Mouse (Mus musculus) neural tube, embryonic 15.5 days (tissue): ENCODE measurements around the gene Gnai3. TPM values are rescaled to one million over a fixed set of nuclear protein-coding genes. Genes with fewer than 3 reads are reported as not detected.

ENCODE experiments used
- ATAC-seq: fragments of 200-750 bp; cut with Nextera tagmentation; 2 replicates; pipeline ENCODE4 v1.8.0; 2017; ENCODE audit warnings: mild to moderate bottlenecking, moderate TSS enrichment, moderate library complexity; ENCODE audit not compliant: low FRiP score
- H3K27ac ChIP-seq: fragments of 300-500 bp; sonication (generic); replicated peaks from 2 replicates; pipeline ENCODE4 v1.5.1; 2015; ENCODE audit warnings: mild to moderate bottlenecking, inconsistent platforms
- H3K27me3 ChIP-seq: fragments of 300-500 bp; sonication (generic); replicated peaks from 2 replicates; pipeline ENCODE4 v1.6.1; 2015; ENCODE audit warnings: inconsistent platforms
- H3K36me3 ChIP-seq: fragments of 300-500 bp; sonication (generic); 2 replicates; pipeline ENCODE4 v1.6.1; 2015; ENCODE audit warnings: inconsistent platforms
- H3K4me1 ChIP-seq: fragments of 300-500 bp; sonication (generic); 2 replicates; pipeline ENCODE4 v1.6.1; 2015; ENCODE audit warnings: inconsistent platforms
- H3K4me2 ChIP-seq: fragments of 300-500 bp; sonication (generic); 2 replicates; pipeline ENCODE4 v1.6.1; 2015; ENCODE audit warnings: inconsistent platforms, mild to moderate bottlenecking, moderate library complexity
- H3K4me3 ChIP-seq: fragments of 300-500 bp; sonication (generic); replicated peaks from 2 replicates; pipeline ENCODE4 v1.5.1; 2015; ENCODE audit warnings: mild to moderate bottlenecking, inconsistent platforms
- H3K9ac ChIP-seq: fragments of 300-500 bp; sonication (generic); replicated peaks from 2 replicates; pipeline ENCODE4 v1.6.1; 2015; ENCODE audit warnings: mild to moderate bottlenecking, inconsistent platforms
- H3K9me3 ChIP-seq: fragments of 300-500 bp; sonication (generic); replicated peaks from 2 replicates; pipeline ENCODE4 v1.6.1; 2016; ENCODE audit warnings: inconsistent platforms
- WGBS: fragments of 180-500 bp; shearing (Covaris S2); methylation state at CpG from one replicate; pipeline ENCODE4 v1.1.7; 2015; ENCODE audit warnings: mixed read lengths; 5-methylcytosine and 5-hydroxymethylcytosine counted together
- polyA plus RNA-seq: library from polyadenylated mRNA; unstranded; fragments of >200 nt; fragmentation: Nextera tagmentation; extraction: Ambion mirVana; gene quantifications from 2 replicates; pipeline ENCODE4 v1.2.1, GENCODE M21; 2015

Gnai3 gene
- polyA plus RNA-seq, 1 experiment from 2014 or later: 103 TPM

DNA sequence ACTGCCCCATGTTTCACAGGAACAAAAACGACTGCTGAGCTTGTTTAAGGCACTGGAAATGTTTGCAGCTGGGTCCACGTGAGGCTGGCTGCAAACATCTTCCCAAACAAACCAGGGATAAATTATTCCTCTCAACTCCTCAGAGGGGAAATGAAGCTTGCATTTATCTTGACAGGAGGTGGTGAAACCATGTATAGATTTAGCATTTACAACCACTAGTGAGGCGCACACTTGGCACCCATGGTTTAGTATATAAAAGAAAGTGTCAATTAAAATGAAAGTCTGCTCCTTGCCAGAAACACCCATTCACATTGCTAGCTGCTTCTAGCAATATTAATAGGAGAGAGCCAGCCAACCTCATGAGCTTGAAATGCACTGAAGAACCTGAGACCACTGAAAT is 44.4 kb downstream of the Gnai3 start:
- no peak overlapping the region for H3K9ac ChIP-seq
- H3K36me3 ChIP-seq: peaks cover 5% of the 10 kb centered on the region
- H3K27ac ChIP-seq: peak overlapping the region; percentile 54
- H3K4me2 ChIP-seq: no peak overlapping the region
- H3K9me3 ChIP-seq: no peaks in the 10 kb centered on the region
- WGBS: 14% methylated on average over 3 of the region's 3 CpGs
- no peak for ATAC-seq
- no peaks in the 10 kb centered on the region for H3K27me3 ChIP-seq
- no peak overlapping the region for H3K4me3 ChIP-seq
- H3K4me1 ChIP-seq: peaks cover 9% of the 10 kb centered on the region; the same call in 1 of the 2 replicates

DNA sequence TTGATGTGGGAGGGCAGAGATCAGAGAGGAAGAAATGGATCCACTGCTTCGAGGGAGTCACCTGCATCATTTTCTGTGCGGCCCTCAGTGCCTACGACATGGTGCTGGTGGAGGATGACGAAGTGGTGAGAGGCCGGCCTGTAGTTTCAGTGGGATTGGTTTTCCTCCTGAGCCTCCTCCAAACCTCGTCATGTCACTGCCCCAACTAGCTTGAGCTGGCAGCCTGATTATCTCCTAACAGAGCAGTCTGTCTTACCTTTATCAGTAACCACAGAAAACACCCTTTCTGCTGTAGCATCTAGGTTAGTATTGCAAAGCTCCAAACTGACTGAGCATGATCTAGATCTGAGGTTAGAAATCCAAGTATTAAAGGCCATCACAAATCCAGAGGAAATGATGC is 47.6 kb downstream of the Gnai3 start:
- no peak overlapping the region for H3K4me2 ChIP-seq
- no peak for ATAC-seq
- no peaks in the 10 kb centered on the region for H3K27me3 ChIP-seq
- no peaks in the 10 kb centered on the region for H3K36me3 ChIP-seq
- H3K9ac ChIP-seq: no peak overlapping the region
- 87% methylated on average over 6 of the region's 6 CpGs for WGBS
- peaks cover 9% of the 10 kb centered on the region; the same call in 1 of the 2 replicates for H3K4me1 ChIP-seq
- no peaks in the 10 kb centered on the region for H3K9me3 ChIP-seq
- H3K27ac ChIP-seq: no peak overlapping the region
- H3K4me3 ChIP-seq: no peak overlapping the region

DNA sequence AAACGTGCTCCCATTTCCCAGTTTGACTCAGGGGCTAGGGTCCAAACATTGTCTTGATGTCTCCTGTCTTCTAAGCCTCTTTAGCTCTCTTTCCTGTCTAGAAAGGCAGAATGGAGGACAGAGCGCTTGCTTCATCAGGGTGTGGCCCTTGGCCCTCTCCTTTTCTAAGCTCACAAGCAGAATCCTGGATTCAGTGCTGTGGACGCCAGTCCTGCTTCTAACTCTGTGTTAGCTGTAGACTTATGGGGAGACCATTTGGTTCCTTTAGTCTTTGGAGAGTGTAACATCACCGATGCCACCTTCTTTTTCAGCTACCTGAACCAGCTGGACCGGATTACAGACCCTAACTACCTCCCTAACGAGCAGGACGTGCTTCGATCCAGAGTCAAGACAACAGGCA is 48.3 kb downstream of the Gnai3 start:
- Histone ChIP-seq H3K36me3 (no peaks in the 10 kb centered on the region), H3K4me3 (no peak overlapping the region), H3K9ac (no peak overlapping the region), H3K4me2 (no peak overlapping the region), H3K27me3 (no peaks in the 10 kb centered on the region), H3K27ac (no peak overlapping the region), H3K4me1 (peaks cover 9% of the 10 kb centered on the region; the same call in 1 of the 2 replicates), H3K9me3 (no peaks in the 10 kb centered on the region)
- no peak for ATAC-seq
- WGBS: 91% methylated on average over 8 of the region's 8 CpGs

DNA sequence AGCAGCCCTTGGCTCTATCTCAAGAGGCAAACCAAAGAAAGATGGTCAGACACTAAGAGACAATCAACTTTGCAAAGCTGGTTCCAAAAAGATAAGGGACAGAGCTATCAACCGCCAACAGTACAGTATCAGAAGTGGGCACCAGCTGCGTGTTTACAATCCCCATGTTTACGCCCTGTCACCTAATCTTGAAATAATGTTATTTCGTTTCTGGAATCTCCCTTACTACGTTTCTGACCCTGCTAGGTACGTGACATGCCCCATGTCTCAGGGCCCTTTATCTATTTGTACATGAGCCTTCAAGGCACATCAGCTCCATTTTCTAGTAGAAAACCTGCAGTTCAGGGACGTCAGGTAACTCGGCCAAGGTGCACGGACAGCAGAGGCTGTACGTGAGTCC is 49.2 kb downstream of the Gnai3 start:
- Histone ChIP-seq H3K4me2 (no peak overlapping the region), H3K9ac (no peak overlapping the region), H3K4me3 (no peak overlapping the region), H3K27me3 (no peaks in the 10 kb centered on the region), H3K27ac (no peak overlapping the region), H3K36me3 (no peaks in the 10 kb centered on the region), H3K9me3 (no peaks in the 10 kb centered on the region), H3K4me1 (peaks cover 9% of the 10 kb centered on the region; the same call in 1 of the 2 replicates)
- ATAC-seq: no peak
- 90% methylated on average over 10 of the region's 10 CpGs for WGBS

DNA sequence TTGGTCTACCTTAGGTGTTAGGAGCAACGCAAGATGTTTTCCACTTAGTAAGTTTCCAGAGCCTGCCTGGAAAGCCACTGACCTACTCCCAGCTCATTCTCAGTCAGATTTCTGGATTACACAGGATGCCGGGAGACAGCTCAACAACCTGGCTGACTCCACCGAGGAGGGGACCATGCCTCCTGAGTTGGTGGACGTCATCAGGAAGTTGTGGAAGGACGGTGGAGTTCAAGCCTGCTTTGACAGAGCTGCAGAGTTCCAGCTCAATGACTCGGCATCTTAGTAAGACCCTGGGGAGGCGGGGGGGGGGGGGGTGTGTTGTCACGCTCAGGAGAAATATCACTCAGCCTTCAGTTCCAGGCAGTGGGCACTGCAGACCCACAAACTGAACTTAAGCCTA is 49.7 kb downstream of the Gnai3 start:
- Histone ChIP-seq H3K36me3 (no peaks in the 10 kb centered on the region), H3K4me2 (no peak overlapping the region), H3K4me3 (no peak overlapping the region), H3K9ac (no peak overlapping the region), H3K27me3 (no peaks in the 10 kb centered on the region), H3K4me1 (peaks cover 5% of the 10 kb centered on the region; the same call in 1 of the 2 replicates), H3K27ac (no peak overlapping the region), H3K9me3 (no peaks in the 10 kb centered on the region)
- no peak for ATAC-seq
- 77% methylated on average over 8 of the region's 8 CpGs for WGBS

DNA sequence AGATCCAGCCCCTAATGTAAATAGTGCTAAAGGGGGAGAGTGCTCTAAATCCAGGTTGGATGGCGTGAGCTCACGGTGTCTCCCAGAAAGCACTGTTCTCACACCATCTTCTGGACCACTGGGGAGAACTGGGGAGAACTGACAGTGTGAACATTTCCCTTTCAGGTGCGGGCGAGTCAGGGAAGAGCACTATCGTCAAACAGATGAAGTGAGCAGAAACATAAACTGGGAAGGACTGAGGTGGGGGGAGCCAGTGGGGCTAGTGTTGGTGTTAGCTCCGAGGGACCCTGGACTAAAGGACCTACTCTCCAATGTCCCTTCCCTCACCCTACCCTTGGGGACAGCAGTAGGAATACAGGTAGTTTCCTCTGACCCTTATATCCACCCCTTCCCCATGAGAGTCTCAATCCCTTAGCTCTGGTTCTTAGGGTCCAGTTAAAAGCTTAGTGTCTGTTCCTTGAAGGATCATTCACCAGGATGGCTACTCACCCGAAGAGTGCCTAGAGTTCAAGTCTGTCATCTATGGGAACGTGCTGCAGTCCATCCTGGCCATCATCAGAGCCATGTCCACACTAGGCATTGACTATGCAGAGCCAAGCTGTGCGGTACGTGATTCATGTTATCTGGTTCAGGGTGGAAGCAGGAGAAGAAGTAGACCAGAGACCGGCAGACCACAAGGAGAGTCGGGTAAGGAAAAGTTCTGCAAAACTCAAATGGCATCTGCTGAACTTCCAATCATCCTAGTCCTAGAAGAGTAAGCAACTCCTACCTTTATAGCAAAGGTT is 50.8 kb downstream of the Gnai3 start:
- no peak for ATAC-seq
- no peak overlapping the region for H3K4me2 ChIP-seq
- no peaks in the 10 kb centered on the region for H3K27me3 ChIP-seq
- H3K36me3 ChIP-seq: no peaks in the 10 kb centered on the region
- H3K4me1 ChIP-seq: no peaks in the 10 kb centered on the region
- H3K27ac ChIP-seq: no peak overlapping the region
- H3K4me3 ChIP-seq: no peak overlapping the region
- no peaks in the 10 kb centered on the region for H3K9me3 ChIP-seq
- 93% methylated on average over 12 of the region's 12 CpGs for WGBS
- H3K9ac ChIP-seq: no peak overlapping the region

DNA sequence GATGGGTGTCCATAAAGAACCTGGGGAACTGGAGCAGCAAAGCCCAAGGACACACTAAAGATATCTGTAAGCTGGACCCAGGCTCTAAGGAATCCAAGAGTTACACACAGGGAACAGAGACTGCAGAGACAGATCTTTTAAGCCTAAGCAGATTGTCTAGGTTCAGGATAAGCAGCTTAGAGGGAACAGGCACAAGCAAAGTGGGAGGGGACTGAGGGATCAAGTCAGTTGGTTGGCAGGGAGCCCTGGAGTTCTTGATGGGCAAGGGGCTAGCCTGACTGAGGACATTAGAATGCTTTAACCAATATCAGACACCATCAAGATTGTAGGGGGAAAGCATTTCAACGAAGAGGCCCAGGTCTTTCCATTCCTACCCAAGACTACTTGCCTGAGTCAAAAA is 51.8 kb downstream of the Gnai3 start:
- Histone ChIP-seq H3K36me3 (no peaks in the 10 kb centered on the region), H3K4me2 (no peak overlapping the region), H3K9me3 (no peaks in the 10 kb centered on the region), H3K9ac (no peak overlapping the region), H3K4me3 (no peak overlapping the region), H3K4me1 (no peaks in the 10 kb centered on the region), H3K27me3 (no peaks in the 10 kb centered on the region), H3K27ac (no peak overlapping the region)
- WGBS: 85% methylated on average over 1 of the region's 1 CpGs
- ATAC-seq: no peak

DNA sequence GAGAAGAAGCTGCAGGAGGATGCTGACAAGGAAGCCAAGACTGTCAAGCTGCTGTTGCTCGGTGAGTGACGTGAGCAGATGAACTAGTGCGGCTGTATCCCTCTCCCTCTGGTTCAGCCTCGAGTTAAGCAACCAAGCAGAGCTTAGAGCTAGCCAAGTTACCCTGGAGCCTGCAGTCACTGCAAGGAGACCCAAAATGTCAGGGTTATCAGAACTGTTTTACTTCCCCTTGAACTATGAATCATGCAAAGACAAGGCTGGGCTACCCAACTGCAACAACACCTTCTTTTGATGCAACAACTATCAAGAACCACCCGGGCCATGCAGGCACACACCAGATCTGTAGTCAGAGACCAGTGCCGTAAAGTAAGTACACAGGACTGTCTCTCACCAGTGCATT is 52.6 kb downstream of the Gnai3 start:
- H3K9ac ChIP-seq: no peak overlapping the region
- H3K4me2 ChIP-seq: no peak overlapping the region
- no peak overlapping the region for H3K27ac ChIP-seq
- 72% methylated on average over 6 of the region's 6 CpGs for WGBS
- no peak for ATAC-seq
- no peaks in the 10 kb centered on the region for H3K4me1 ChIP-seq
- H3K9me3 ChIP-seq: no peaks in the 10 kb centered on the region
- no peaks in the 10 kb centered on the region for H3K27me3 ChIP-seq
- no peak overlapping the region for H3K4me3 ChIP-seq
- H3K36me3 ChIP-seq: no peaks in the 10 kb centered on the region

DNA sequence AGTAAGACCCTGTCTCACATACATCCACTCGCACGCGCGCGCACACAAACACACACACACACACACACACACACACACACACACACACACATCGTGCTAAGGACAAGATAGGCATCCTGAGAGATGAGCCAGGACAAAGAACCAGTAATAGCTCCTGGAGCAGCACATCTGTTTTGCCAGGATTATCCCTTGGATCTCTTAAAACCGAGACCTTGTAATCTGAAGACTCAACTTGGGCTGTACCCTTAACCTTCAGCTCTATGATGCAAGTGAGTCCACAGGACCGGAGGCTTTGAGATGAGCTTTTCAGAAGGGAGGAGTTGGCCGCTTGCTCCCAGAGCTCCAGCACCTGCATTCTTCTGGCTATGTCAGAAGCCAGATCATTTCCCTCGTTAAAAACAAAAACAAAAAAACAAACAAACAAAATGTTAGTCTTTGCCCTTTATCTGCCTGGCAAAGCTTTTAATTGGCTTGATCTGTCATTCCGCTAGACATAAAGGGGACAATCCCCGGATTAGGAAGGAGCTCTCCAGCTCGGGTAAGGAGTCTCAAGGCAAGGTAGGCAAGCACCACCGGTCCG is 53.3 kb downstream of the Gnai3 start, which contains the start of gene Gnat2:
Gene Gnat2 (plus strand): TSS at position 254 of the 580 bp plus-strand sequence.
- Histone ChIP-seq H3K4me2 (no peak within 1 kb of the TSS), H3K36me3 (no peaks in the 10 kb centered on the region), H3K27me3 (no peaks in the 10 kb centered on the region), H3K4me1 (no peaks in the 10 kb centered on the region), H3K9me3 (no peaks in the 10 kb centered on the region), H3K4me3 (no peak within 1 kb of the TSS), H3K9ac (no peak within 1 kb of the TSS), H3K27ac (no peak within 1 kb of the TSS)
- 86% methylated on average over 15 of the region's 15 CpGs for WGBS
- no peak for ATAC-seq

DNA sequence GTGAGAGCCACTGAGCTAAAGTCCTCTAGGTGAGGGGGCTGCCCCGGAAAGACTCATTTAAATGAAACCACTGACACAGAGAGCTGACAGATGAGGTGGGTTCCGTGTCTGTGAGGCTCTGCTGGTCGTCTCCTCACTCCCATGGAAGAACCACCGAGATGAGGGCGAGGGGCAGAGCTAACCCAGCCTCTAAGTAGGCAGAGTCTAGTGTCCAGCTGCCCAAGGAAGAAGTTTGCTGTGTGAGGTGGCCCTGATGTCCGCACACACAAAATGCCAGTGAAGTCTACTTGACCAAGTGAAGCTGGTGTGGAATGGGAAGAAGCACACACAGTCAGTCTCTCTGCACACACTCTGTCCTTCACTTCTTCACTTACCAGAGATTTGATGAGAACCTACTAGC is 53.9 kb downstream of the Gnai3 start:
- H3K9me3 ChIP-seq: no peaks in the 10 kb centered on the region
- no peaks in the 10 kb centered on the region for H3K27me3 ChIP-seq
- WGBS: 82% methylated on average over 6 of the region's 6 CpGs
- H3K4me1 ChIP-seq: no peaks in the 10 kb centered on the region; the same call in 1 of the 2 replicates
- H3K27ac ChIP-seq: no peak overlapping the region
- no peak for ATAC-seq
- no peak overlapping the region for H3K9ac ChIP-seq
- H3K4me3 ChIP-seq: no peak overlapping the region
- no peaks in the 10 kb centered on the region for H3K36me3 ChIP-seq
- H3K4me2 ChIP-seq: no peak overlapping the region

DNA sequence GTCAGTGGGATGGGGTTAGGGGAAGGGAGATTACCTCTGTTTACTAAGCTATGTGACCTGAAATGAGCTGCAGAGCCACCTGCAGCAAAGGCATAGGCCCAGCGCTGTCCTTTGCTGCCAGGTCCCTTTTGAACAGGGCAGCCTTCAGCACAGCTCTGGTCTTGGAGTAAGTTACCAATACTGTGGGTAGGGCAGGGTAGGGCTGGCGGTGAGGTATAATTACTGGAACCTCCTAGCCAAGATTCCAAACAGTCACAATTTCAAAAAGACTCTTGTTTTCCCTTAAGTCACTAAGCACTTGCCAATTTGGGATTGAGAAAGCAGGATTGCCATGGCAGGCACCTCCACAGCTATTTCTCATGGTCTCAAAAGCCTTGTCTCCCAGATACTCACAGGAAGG is 55.4 kb downstream of the Gnai3 start:
- WGBS: 92% methylated on average over 2 of the region's 2 CpGs
- no peak overlapping the region for H3K4me3 ChIP-seq
- H3K36me3 ChIP-seq: no peaks in the 10 kb centered on the region
- H3K27ac ChIP-seq: no peak overlapping the region
- H3K4me1 ChIP-seq: peaks cover 14% of the 10 kb centered on the region
- no peak for ATAC-seq
- H3K4me2 ChIP-seq: no peak overlapping the region
- no peak overlapping the region for H3K9ac ChIP-seq
- H3K9me3 ChIP-seq: no peaks in the 10 kb centered on the region
- H3K27me3 ChIP-seq: no peaks in the 10 kb centered on the region

DNA sequence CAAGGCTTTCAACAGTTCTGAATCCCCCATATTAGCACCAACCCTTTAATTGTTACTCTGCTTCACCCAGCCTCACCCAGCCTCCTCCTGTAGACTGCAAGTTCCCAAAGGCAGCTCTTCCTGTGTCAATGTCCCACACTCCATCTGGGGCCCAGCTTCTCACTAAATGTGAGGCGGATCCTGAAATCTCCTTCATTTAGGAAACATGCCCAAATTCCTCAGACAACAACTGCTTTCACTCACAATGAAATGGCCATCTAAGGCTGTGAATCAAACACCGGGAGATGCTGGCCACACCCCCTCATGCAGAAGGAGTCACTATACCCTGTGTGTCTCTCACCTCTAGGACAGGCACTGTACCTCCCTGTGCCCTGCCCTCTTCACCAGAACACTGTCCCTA is 56.0 kb downstream of the Gnai3 start:
- Histone ChIP-seq H3K9me3 (no peaks in the 10 kb centered on the region), H3K4me1 (peaks cover 19% of the 10 kb centered on the region), H3K27me3 (no peaks in the 10 kb centered on the region), H3K4me3 (no peak overlapping the region), H3K9ac (no peak overlapping the region), H3K27ac (no peak overlapping the region), H3K4me2 (no peak overlapping the region), H3K36me3 (no peaks in the 10 kb centered on the region)
- no peak for ATAC-seq
- WGBS: 37% methylated on average over 2 of the region's 2 CpGs
